Mouse (Mus musculus): Measurements from ENCODE around the gene Apoa5. TPM values are rescaled to one million over a fixed set of nuclear protein-coding genes. Genes with fewer than 3 reads are reported as not detected.

Apoa5 gene
- not detected in 2 replicates for polyA plus RNA-seq (2015; fragmentation: Nextera tagmentation; extraction: Ambion mirVana)

- Histone ChIP-seq H3K4me2 (no peak within 1 kb of the TSS), H3K9me3 (replicated peaks) (no peaks in the 10 kb centered on the region), H3K27ac (no peak within 1 kb of the TSS), H3K36me3 (ENCODE audit: poor library complexity, severe bottlenecking) (no peaks in the 10 kb centered on the region), H3K9ac (no peak within 1 kb of the TSS), H3K4me3 (no peak within 1 kb of the TSS), H3K4me1 (peaks cover under 1% of the 10 kb centered on the region), H3K27me3 (peaks cover 31% of the 10 kb centered on the region)
- WGBS, result 61% methylated on average over 7 of the region's 7 CpGs
- ATAC-seq, result no peak
Observed at GRCm38 (mm10) chr9:46268343-46268873, at the start of gene Apoa5. TSS of gene Apoa5 (plus strand) at chr9:46268633.

GRCm38 (mm10) chr9:46223090-46223489 is 45.3 kb upstream of the Apoa5 start:
- no peak overlapping the region for H3K27ac ChIP-seq
- no peaks in the 10 kb centered on the region for H3K4me1 ChIP-seq
- ATAC-seq, result no peak
- no peaks in the 10 kb centered on the region for H3K9me3 ChIP-seq (replicated peaks)
- H3K27me3 ChIP-seq, result no peaks in the 10 kb centered on the region
- H3K4me2 ChIP-seq, result no peak overlapping the region
- no peak overlapping the region for H3K9ac ChIP-seq
- 90% methylated on average over 6 of the region's 6 CpGs for WGBS
- H3K36me3 ChIP-seq (ENCODE audit: poor library complexity, severe bottlenecking), result peaks cover 38% of the 10 kb centered on the region
- H3K4me3 ChIP-seq, result no peak overlapping the region

- Histone ChIP-seq H3K9me3 (replicated peaks) (no peaks in the 10 kb centered on the region), H3K4me2 (no peak overlapping the region), H3K27me3 (0 out of 2 replicates have a peak, but pooled peaks cover 3% of the 10 kb centered on the region), H3K36me3 (ENCODE audit: poor library complexity, severe bottlenecking) (peaks cover 38% of the 10 kb centered on the region), H3K4me3 (no peak overlapping the region), H3K9ac (no peak overlapping the region), H3K4me1 (no peaks in the 10 kb centered on the region), H3K27ac (no peak overlapping the region)
- no peak for ATAC-seq
- 92% methylated on average over 3 of the region's 3 CpGs for WGBS
Observed at GRCm38 (mm10) chr9:46224101-46224500, 44.3 kb upstream of the Apoa5 start.

DNA sequence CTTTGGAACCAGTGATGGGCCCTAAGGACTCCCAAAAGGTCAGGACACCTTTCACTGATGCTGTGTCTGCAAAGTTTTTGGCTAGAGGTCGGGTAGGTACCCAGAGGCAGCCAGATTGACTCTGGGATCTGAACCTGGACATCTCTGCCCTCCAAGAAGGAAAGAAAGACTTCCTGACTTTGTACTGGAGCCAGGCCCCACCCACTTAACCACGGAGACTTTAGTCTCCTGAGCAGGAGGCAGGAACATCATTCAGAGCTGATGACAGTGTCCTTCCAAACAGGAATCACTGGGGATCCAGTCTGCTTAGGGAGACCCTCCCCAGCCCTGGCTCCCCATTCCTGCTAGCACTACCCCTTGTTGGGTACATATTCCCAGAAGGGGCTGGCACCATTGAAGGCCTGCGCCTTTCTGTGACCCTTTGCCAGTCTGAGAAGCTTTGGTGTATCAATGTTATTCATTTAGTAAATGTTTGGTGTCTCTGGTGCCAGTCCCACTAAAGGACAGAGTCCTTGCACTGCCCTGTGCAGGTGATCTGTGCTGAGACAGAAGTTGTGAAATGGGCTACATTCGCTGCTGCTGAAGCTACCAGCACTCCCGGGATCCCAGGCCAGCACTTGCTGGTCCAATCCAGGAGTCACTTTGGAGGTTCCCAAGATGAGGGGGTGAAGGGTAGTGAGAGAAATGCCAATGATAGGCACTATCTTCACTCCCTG is 43.3 kb upstream of the Apoa5 start:
- Histone ChIP-seq H3K4me1 (no peaks in the 10 kb centered on the region), H3K27ac (no peak overlapping the region), H3K27me3 (0 out of 2 replicates have a peak, but pooled peaks cover 4% of the 10 kb centered on the region), H3K9me3 (replicated peaks) (no peaks in the 10 kb centered on the region), H3K4me3 (no peak overlapping the region), H3K36me3 (ENCODE audit: poor library complexity, severe bottlenecking) (peaks cover 31% of the 10 kb centered on the region), H3K4me2 (no peak overlapping the region), H3K9ac (no peak overlapping the region)
- 66% methylated on average over 5 of the region's 5 CpGs for WGBS
- no peak for ATAC-seq

- Histone ChIP-seq H3K4me2 (no peak overlapping the region), H3K4me1 (peaks cover 9% of the 10 kb centered on the region; the same call in 1 of the 2 replicates), H3K9me3 (replicated peaks) (no peaks in the 10 kb centered on the region), H3K27ac (no peak overlapping the region), H3K27me3 (0 out of 2 replicates have a peak, but pooled peaks cover 10% of the 10 kb centered on the region), H3K4me3 (no peak overlapping the region), H3K9ac (no peak overlapping the region), H3K36me3 (ENCODE audit: poor library complexity, severe bottlenecking) (peaks cover 11% of the 10 kb centered on the region)
- 88% methylated on average over 3 of the region's 3 CpGs for WGBS
- ATAC-seq, result no peak
Observed at GRCm38 (mm10) chr9:46227064-46227614, 41.3 kb upstream of the Apoa5 start.

DNA sequence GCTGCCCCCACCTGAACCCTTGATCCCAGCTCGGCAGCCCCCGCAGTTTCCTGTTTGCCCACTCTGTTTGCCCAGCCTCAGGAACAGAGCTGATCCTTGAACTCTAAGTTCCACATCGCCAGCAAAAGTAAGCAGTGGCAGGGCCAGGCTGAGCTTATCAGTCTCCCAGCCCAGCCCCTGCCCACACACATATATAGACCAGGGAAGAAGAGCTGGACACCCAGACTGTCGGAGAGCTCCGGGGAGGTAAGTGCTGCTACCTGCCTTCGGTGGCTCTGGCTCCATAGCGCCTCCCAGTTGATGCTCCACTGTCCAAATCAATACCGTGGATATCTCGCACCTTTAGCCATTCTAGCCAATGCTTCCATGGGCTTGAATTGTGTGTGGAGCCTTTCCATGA is 39.9 kb upstream of the Apoa5 start, which contains the start of gene Apoa1:
Gene Apoa1 (plus strand): TSS at position 90 of the 400 bp plus-strand sequence.
- 77% methylated on average over 9 of the region's 9 CpGs for WGBS
- Histone ChIP-seq H3K4me1 (peaks cover 9% of the 10 kb centered on the region; the same call in 1 of the 2 replicates), H3K9ac (no peak within 1 kb of the TSS), H3K27ac (no peak within 1 kb of the TSS), H3K4me2 (no peak within 1 kb of the TSS), H3K36me3 (ENCODE audit: poor library complexity, severe bottlenecking) (peaks cover 4% of the 10 kb centered on the region; the same call in 1 of the 2 replicates), H3K4me3 (no peak within 1 kb of the TSS), H3K27me3 (0 out of 2 replicates have a peak, but pooled peaks cover 10% of the 10 kb centered on the region), H3K9me3 (replicated peaks) (no peaks in the 10 kb centered on the region)
- no peak for ATAC-seq

GRCm38 (mm10) chr9:46229573-46230449 is 38.6 kb upstream of the Apoa5 start:
- H3K9ac ChIP-seq, result peak overlapping the region; percentile 61
- H3K27me3 ChIP-seq, result 0 out of 2 replicates have a peak, but pooled peaks cover 10% of the 10 kb centered on the region
- 14% methylated on average over 37 of the region's 37 CpGs for WGBS
- H3K4me1 ChIP-seq, result peaks cover 9% of the 10 kb centered on the region; the same call in 1 of the 2 replicates
- H3K4me2 ChIP-seq, result peak overlapping the region; percentile 72
- H3K9me3 ChIP-seq (replicated peaks), result no peaks in the 10 kb centered on the region
- ATAC-seq, result peak; percentile 95
- H3K36me3 ChIP-seq (ENCODE audit: poor library complexity, severe bottlenecking), result no peaks in the 10 kb centered on the region
- no peak overlapping the region for H3K27ac ChIP-seq
- peak overlapping the region; percentile 42 for H3K4me3 ChIP-seq

DNA sequence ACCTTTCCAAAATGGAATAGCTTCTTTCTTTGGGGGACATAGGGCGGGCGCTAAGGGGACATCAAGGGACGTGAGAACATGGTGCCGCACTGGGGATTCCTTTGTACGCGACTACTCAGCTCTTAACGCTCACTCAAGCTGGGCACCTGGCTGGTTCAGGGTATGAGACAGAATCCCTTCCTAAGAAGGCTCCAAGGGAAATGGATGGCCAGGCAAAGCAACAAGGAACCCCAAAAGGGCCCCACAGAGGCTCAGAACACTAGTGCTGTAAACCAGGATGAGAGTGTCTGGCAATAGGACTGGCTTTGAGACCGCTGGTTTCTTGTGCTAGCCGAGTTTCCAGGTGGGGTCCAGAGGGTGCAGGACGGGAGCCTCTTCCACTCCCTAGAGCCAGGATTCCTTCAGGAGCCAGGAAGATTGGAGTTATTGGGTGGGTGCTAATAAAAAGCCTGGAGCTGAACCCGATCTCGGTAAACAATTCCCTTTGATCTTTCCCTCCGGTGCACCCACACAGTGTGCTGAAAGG is 37.9 kb upstream of the Apoa5 start:
- peak overlapping the region; percentile 61 for H3K9ac ChIP-seq
- H3K4me3 ChIP-seq, result peak overlapping the region; percentile 42
- no peaks in the 10 kb centered on the region for H3K9me3 ChIP-seq (replicated peaks)
- WGBS, result 15% methylated on average over 13 of the region's 13 CpGs
- ATAC-seq, result peak; percentile 33; the same call in 1 of the 2 replicates
- H3K27ac ChIP-seq, result no peak overlapping the region
- no peaks in the 10 kb centered on the region for H3K36me3 ChIP-seq (ENCODE audit: poor library complexity, severe bottlenecking)
- peaks cover 9% of the 10 kb centered on the region; the same call in 1 of the 2 replicates for H3K4me1 ChIP-seq
- peak overlapping the region; percentile 72 for H3K4me2 ChIP-seq
- H3K27me3 ChIP-seq, result 0 out of 2 replicates have a peak, but pooled peaks cover 10% of the 10 kb centered on the region

DNA sequence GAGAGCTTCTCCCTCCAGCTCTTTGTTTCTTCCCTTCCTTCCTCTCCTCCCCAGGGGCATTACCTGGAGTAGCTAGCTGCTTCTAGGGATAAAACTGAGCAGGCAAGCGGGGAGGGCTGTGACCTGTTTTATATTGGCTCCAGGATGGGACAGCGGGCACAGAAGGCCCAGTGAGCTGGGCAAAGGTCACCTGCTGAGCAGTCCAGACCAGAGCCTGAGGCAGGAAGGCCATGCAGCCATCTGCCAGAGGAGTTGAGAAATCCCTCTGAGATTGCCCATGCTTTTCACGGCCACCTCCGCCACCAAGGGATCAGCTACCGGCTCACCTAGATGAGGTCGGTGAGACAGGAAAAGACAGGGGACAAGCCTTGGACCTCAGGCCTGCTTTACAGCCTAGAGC is 33.2 kb upstream of the Apoa5 start:
- Histone ChIP-seq H3K4me1 (peaks cover 9% of the 10 kb centered on the region; the same call in 1 of the 2 replicates), H3K4me3 (no peak overlapping the region), H3K9me3 (replicated peaks) (no peaks in the 10 kb centered on the region), H3K4me2 (no peak overlapping the region), H3K27me3 (0 out of 2 replicates have a peak, but pooled peaks cover 6% of the 10 kb centered on the region), H3K27ac (no peak overlapping the region), H3K36me3 (ENCODE audit: poor library complexity, severe bottlenecking) (no peaks in the 10 kb centered on the region), H3K9ac (no peak overlapping the region)
- WGBS, result 85% methylated on average over 6 of the region's 6 CpGs
- ATAC-seq, result no peak

- ATAC-seq, result no peak
- Histone ChIP-seq H3K4me3 (no peak within 1 kb of the TSS), H3K9me3 (replicated peaks) (no peaks in the 10 kb centered on the region), H3K27ac (no peak within 1 kb of the TSS), H3K36me3 (ENCODE audit: poor library complexity, severe bottlenecking) (no peaks in the 10 kb centered on the region), H3K27me3 (0 out of 2 replicates have a peak, but pooled peaks cover 6% of the 10 kb centered on the region), H3K4me2 (no peak within 1 kb of the TSS), H3K4me1 (peaks cover 6% of the 10 kb centered on the region; the same call in 1 of the 2 replicates), H3K9ac (no peak within 1 kb of the TSS)
Observed at GRCm38 (mm10) chr9:46235596-46235648, 33.0 kb upstream of the Apoa5 start, which contains the start of gene Apoc3. TSS of gene Apoc3 (minus strand) at chr9:46235636.

DNA sequence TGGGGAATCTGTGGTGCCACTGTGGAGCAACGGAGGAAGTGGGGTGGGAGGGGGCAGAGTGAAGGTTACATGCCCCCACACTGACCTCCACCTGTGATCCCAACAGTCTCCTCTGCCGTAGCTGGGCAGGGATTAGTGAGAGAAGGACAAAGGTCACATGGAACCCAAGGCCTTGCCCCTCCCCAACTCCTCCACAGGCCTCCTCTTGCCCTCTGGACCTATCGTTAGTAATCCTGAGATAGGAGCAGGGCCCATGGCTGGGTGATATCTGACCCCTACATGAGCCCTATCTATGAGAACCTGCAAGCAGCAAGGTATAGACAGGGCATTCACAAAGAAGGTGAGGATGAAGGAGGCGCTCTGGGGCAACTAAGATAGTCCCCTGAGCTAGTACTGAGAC is 32.8 kb upstream of the Apoa5 start:
- H3K27ac ChIP-seq, result no peak overlapping the region
- 0 out of 2 replicates have a peak, but pooled peaks cover 6% of the 10 kb centered on the region for H3K27me3 ChIP-seq
- H3K4me1 ChIP-seq, result peaks cover 4% of the 10 kb centered on the region; the same call in 1 of the 2 replicates
- H3K4me2 ChIP-seq, result no peak overlapping the region
- WGBS, result 52% methylated on average over 4 of the region's 4 CpGs
- H3K9me3 ChIP-seq (replicated peaks), result no peaks in the 10 kb centered on the region
- no peaks in the 10 kb centered on the region for H3K36me3 ChIP-seq (ENCODE audit: poor library complexity, severe bottlenecking)
- no peak for ATAC-seq
- H3K9ac ChIP-seq, result no peak overlapping the region
- no peak overlapping the region for H3K4me3 ChIP-seq
